Mouse (Mus musculus): ENCODE measurements around the gene Pde2a. TPM values are rescaled to one million over a fixed set of nuclear protein-coding genes. Genes with fewer than 3 reads are reported as not detected.

Pde2a gene
- polyA plus RNA-seq, 1 experiment from 2014 or later, result 19.0 TPM

DNA sequence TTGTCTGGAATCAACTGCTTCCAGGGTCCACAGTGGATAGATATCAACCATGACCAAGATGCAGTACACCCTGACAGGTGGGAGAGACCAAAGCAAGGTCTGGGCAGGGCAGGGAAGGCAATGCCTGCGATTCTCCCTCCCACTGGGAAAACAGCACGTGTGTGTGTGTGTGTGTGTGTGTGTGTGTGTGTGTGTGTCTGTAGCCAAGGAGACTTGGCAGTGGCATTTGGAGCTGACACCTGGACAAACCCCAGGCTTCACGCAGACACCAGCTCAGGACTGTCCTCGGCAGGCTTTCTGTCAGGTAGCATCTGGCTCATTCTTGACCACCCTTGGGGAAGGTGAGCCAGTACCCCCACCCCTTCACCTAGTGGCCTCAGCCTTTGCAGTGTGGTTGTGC is 58.4 kb downstream of the Pde2a start:
- 60% methylated on average over 4 of the region's 4 CpGs for WGBS
- Histone ChIP-seq H3K27ac (ENCODE audit: low read length) (no peak overlapping the region), H3K4me2 (ENCODE audit: low read depth, low read length) (no peak overlapping the region), H3K4me3 (replicated peaks; ENCODE audit: low read length) (no peak overlapping the region), H3K9ac (ENCODE audit: low read length) (no peak overlapping the region), H3K4me1 (ENCODE audit: control insufficient read depth, insufficient read depth, low read length) (no peaks in the 10 kb centered on the region), H3K36me3 (ENCODE audit: control insufficient read depth, insufficient read depth, low read length) (no peaks in the 10 kb centered on the region), H3K27me3 (ENCODE audit: control insufficient read depth, insufficient read depth, low read length) (no peaks in the 10 kb centered on the region), H3K9me3 (replicated peaks; ENCODE audit: control insufficient read depth, low read length) (no peaks in the 10 kb centered on the region)
- no peak for ATAC-seq (ENCODE audit: insufficient read depth, low FRiP score)

GRCm38 (mm10) chr7:101480671-101481070 is 59.2 kb downstream of the Pde2a start:
- 67% methylated on average over 6 of the region's 6 CpGs for WGBS
- Histone ChIP-seq H3K27me3 (ENCODE audit: control insufficient read depth, insufficient read depth, low read length) (no peaks in the 10 kb centered on the region), H3K4me1 (ENCODE audit: control insufficient read depth, insufficient read depth, low read length) (no peaks in the 10 kb centered on the region), H3K36me3 (ENCODE audit: control insufficient read depth, insufficient read depth, low read length) (no peaks in the 10 kb centered on the region), H3K4me2 (ENCODE audit: low read depth, low read length) (no peak overlapping the region), H3K9ac (ENCODE audit: low read length) (no peak overlapping the region), H3K27ac (ENCODE audit: low read length) (no peak overlapping the region), H3K4me3 (replicated peaks; ENCODE audit: low read length) (no peak overlapping the region), H3K9me3 (replicated peaks; ENCODE audit: control insufficient read depth, low read length) (no peaks in the 10 kb centered on the region)
- ATAC-seq (ENCODE audit: insufficient read depth, low FRiP score), result no peak

GRCm38 (mm10) chr7:101481872-101482498 is 60.5 kb downstream of the Pde2a start:
- Histone ChIP-seq H3K4me2 (ENCODE audit: low read depth, low read length) (no peak overlapping the region), H3K27me3 (ENCODE audit: control insufficient read depth, insufficient read depth, low read length) (no peaks in the 10 kb centered on the region), H3K4me3 (replicated peaks; ENCODE audit: low read length) (no peak overlapping the region), H3K9me3 (replicated peaks; ENCODE audit: control insufficient read depth, low read length) (no peaks in the 10 kb centered on the region), H3K4me1 (ENCODE audit: control insufficient read depth, insufficient read depth, low read length) (no peaks in the 10 kb centered on the region), H3K27ac (ENCODE audit: low read length) (no peak overlapping the region), H3K36me3 (ENCODE audit: control insufficient read depth, insufficient read depth, low read length) (no peaks in the 10 kb centered on the region), H3K9ac (ENCODE audit: low read length) (no peak overlapping the region)
- WGBS, result 53% methylated on average over 8 of the region's 8 CpGs
- ATAC-seq (ENCODE audit: insufficient read depth, low FRiP score), result no peak

- no peak overlapping the region for H3K9ac ChIP-seq (ENCODE audit: low read length)
- H3K4me1 ChIP-seq (ENCODE audit: control insufficient read depth, insufficient read depth, low read length), result no peaks in the 10 kb centered on the region
- 70% methylated on average over 9 of the region's 9 CpGs for WGBS
- ATAC-seq (ENCODE audit: insufficient read depth, low FRiP score), result no peak
- H3K4me2 ChIP-seq (ENCODE audit: low read depth, low read length), result no peak overlapping the region
- no peak overlapping the region for H3K27ac ChIP-seq (ENCODE audit: low read length)
- no peaks in the 10 kb centered on the region for H3K9me3 ChIP-seq (replicated peaks; ENCODE audit: control insufficient read depth, low read length)
- H3K4me3 ChIP-seq (replicated peaks; ENCODE audit: low read length), result no peak overlapping the region
- H3K36me3 ChIP-seq (ENCODE audit: control insufficient read depth, insufficient read depth, low read length), result no peaks in the 10 kb centered on the region
- H3K27me3 ChIP-seq (ENCODE audit: control insufficient read depth, insufficient read depth, low read length), result no peaks in the 10 kb centered on the region
Measured at GRCm38 (mm10) chr7:101482499-101483081, 61.1 kb downstream of the Pde2a start.

DNA sequence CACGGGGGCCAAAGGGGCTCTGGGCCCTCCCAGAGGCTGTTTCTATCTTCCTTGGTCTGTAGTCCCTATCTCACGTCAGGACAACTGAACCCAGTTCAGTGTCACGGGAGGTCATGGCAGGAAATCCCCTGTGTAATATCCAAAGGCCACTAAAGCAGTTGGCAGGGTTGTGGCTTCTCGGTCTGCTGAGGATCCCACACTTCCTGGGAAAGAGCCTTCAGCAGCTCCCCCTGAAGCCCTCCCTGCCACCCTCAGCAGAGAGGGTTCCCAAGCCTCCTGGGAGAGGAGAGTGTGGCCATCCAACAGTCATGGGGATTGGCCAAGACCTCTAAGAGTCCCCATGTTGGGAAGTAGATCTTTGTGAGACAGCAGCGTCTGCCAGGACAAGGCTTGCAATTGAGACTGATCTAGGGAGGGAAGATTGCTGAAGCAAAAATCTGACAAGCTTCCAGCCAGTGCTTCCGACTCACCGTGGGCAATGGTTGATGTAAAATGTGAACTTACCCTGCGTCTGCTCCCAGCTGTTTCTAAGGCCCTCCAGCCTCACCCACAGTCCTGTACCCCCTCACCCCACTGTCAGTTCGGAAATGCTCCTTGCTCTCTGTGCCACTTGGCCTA is 62.1 kb downstream of the Pde2a start:
- 69% methylated on average over 9 of the region's 9 CpGs for WGBS
- H3K9me3 ChIP-seq (replicated peaks; ENCODE audit: control insufficient read depth, low read length), result no peaks in the 10 kb centered on the region
- no peak overlapping the region for H3K9ac ChIP-seq (ENCODE audit: low read length)
- H3K4me2 ChIP-seq (ENCODE audit: low read depth, low read length), result no peak overlapping the region
- H3K27me3 ChIP-seq (ENCODE audit: control insufficient read depth, insufficient read depth, low read length), result no peaks in the 10 kb centered on the region
- H3K27ac ChIP-seq (ENCODE audit: low read length), result no peak overlapping the region
- H3K4me1 ChIP-seq (ENCODE audit: control insufficient read depth, insufficient read depth, low read length), result no peaks in the 10 kb centered on the region
- no peak for ATAC-seq (ENCODE audit: insufficient read depth, low FRiP score)
- no peak overlapping the region for H3K4me3 ChIP-seq (replicated peaks; ENCODE audit: low read length)
- no peaks in the 10 kb centered on the region for H3K36me3 ChIP-seq (ENCODE audit: control insufficient read depth, insufficient read depth, low read length)

DNA sequence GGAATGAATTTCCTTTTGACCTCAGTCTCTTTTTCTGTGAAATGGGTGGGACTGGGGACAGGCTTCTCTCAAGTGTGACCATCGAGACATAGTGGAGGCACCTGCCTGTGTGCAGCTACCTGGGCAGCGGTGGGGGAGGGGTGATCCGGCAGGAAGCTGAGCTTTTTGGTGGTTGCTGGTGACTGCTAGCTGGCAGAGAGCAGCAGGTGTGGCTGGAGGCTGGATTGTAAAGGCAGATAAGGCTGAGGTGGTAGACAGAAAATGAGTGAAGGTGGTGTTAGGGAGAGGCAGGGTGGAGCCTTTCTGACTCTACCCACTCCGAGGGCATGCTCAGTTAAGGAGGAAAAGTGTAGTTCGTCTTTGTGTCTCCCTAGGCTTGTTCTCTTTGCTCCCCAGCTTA is 65.6 kb downstream of the Pde2a start:
- 66% methylated on average over 5 of the region's 5 CpGs for WGBS
- Histone ChIP-seq H3K9ac (ENCODE audit: low read length) (no peak overlapping the region), H3K4me3 (replicated peaks; ENCODE audit: low read length) (no peak overlapping the region), H3K27ac (ENCODE audit: low read length) (no peak overlapping the region), H3K9me3 (replicated peaks; ENCODE audit: control insufficient read depth, low read length) (no peaks in the 10 kb centered on the region), H3K4me2 (ENCODE audit: low read depth, low read length) (no peak overlapping the region), H3K27me3 (ENCODE audit: control insufficient read depth, insufficient read depth, low read length) (no peaks in the 10 kb centered on the region), H3K36me3 (ENCODE audit: control insufficient read depth, insufficient read depth, low read length) (no peaks in the 10 kb centered on the region), H3K4me1 (ENCODE audit: control insufficient read depth, insufficient read depth, low read length) (no peaks in the 10 kb centered on the region)
- ATAC-seq (ENCODE audit: insufficient read depth, low FRiP score), result no peak

DNA sequence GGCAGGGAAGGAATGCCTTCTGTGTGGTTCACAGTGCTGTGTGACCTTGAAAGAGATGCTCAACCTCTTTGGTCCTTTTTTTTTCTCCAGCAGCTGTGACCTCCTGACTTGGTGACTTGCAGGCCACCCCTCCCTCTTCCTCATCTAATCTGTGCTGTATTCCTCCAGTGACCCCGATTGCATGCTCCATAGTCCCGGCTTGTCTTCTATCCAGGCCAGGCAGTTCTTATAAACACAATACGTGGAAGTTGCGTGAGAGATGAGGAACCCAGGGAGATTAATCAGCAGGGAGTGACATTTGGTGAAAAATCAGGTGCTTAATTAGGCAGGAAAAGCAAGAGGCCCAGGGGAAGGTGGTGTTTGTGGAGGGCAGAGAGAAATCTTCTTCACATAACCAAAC is 69.5 kb downstream of the Pde2a start:
- no peak overlapping the region for H3K4me3 ChIP-seq (replicated peaks; ENCODE audit: low read length)
- H3K4me2 ChIP-seq (ENCODE audit: low read depth, low read length), result no peak overlapping the region
- no peaks in the 10 kb centered on the region for H3K27me3 ChIP-seq (ENCODE audit: control insufficient read depth, insufficient read depth, low read length)
- no peak overlapping the region for H3K27ac ChIP-seq (ENCODE audit: low read length)
- H3K9ac ChIP-seq (ENCODE audit: low read length), result no peak overlapping the region
- no peaks in the 10 kb centered on the region for H3K9me3 ChIP-seq (replicated peaks; ENCODE audit: control insufficient read depth, low read length)
- 30% methylated on average over 4 of the region's 4 CpGs for WGBS
- no peaks in the 10 kb centered on the region for H3K4me1 ChIP-seq (ENCODE audit: control insufficient read depth, insufficient read depth, low read length)
- no peak for ATAC-seq (ENCODE audit: insufficient read depth, low FRiP score)
- H3K36me3 ChIP-seq (ENCODE audit: control insufficient read depth, insufficient read depth, low read length), result no peaks in the 10 kb centered on the region

- ATAC-seq (ENCODE audit: insufficient read depth, low FRiP score), result no peak
- H3K9ac ChIP-seq (ENCODE audit: low read length), result no peak overlapping the region
- H3K9me3 ChIP-seq (replicated peaks; ENCODE audit: control insufficient read depth, low read length), result no peaks in the 10 kb centered on the region
- no peak overlapping the region for H3K27ac ChIP-seq (ENCODE audit: low read length)
- no peaks in the 10 kb centered on the region for H3K27me3 ChIP-seq (ENCODE audit: control insufficient read depth, insufficient read depth, low read length)
- no peaks in the 10 kb centered on the region for H3K4me1 ChIP-seq (ENCODE audit: control insufficient read depth, insufficient read depth, low read length)
- 78% methylated on average over 3 of the region's 3 CpGs for WGBS
- H3K4me2 ChIP-seq (ENCODE audit: low read depth, low read length), result no peak overlapping the region
- no peak overlapping the region for H3K4me3 ChIP-seq (replicated peaks; ENCODE audit: low read length)
- H3K36me3 ChIP-seq (ENCODE audit: control insufficient read depth, insufficient read depth, low read length), result no peaks in the 10 kb centered on the region
Measured at GRCm38 (mm10) chr7:101498385-101498784, 76.9 kb downstream of the Pde2a start.

- no peak for ATAC-seq (ENCODE audit: insufficient read depth, low FRiP score)
- H3K36me3 ChIP-seq (ENCODE audit: control insufficient read depth, insufficient read depth, low read length), result no peaks in the 10 kb centered on the region
- WGBS, result 33% methylated on average over 10 of the region's 10 CpGs
Measured at GRCm38 (mm10) chr7:101499251-101499650, 77.8 kb downstream of the Pde2a start.

More at GRCm38 (mm10) chr7:101499251-101499650, 77.8 kb downstream of the Pde2a start:
- no peak overlapping the region for H3K4me2 ChIP-seq (ENCODE audit: low read depth, low read length)
- H3K9me3 ChIP-seq (replicated peaks; ENCODE audit: control insufficient read depth, low read length), result no peaks in the 10 kb centered on the region
- H3K4me1 ChIP-seq (ENCODE audit: control insufficient read depth, insufficient read depth, low read length), result no peaks in the 10 kb centered on the region
- no peaks in the 10 kb centered on the region for H3K27me3 ChIP-seq (ENCODE audit: control insufficient read depth, insufficient read depth, low read length)
- H3K9ac ChIP-seq (ENCODE audit: low read length), result no peak overlapping the region
- H3K4me3 ChIP-seq (replicated peaks; ENCODE audit: low read length), result no peak overlapping the region
- H3K27ac ChIP-seq (ENCODE audit: low read length), result no peak overlapping the region

Measured in stomach, embryonic 16.5 days (tissue).